8 mouse cellular contexts compared by ENCODE assay signal in the genomic region with DNA sequence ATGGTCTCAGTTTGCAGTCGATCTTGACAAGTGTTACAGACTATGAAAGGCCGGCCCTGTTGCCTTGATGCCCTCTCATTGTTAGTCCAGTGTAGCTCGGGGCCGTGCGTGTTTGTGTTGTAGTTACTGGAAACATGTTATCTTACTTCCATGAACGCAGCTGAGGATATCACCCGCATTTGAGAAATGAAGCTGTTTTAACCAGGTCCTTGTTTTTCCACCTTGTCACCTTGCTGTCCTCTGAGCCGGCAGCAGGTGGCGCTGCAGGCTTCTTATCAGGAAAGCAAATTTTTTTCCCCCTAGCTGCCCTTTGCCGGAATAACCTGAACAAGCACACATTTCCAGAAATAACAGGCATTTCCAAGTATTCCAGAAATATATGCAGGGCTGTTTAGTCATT.
DNase-seq lines count a peak whose midpoint lies in the region; ATAC-seq lines count a peak whose summit lies in the region.

No protein-coding gene starts in this region.

- 18% methylated on average over 10 of the region's 10 CpGs for WGBS in liver, embryonic 13.5 days (ENCODE audit: insufficient replicate concordance)

- peak; percentile 81 for ATAC-seq in granulocyte monocyte progenitor cell, adult 5-6 weeks (replicated peaks; ENCODE audit: poor library complexity, severe bottlenecking)
- no peak for ATAC-seq in liver, embryonic 13.5 days (ENCODE audit: low read depth)

- peak; percentile 14 for DNase-seq in CD4-positive helper T cell, adult 2 months (ENCODE audit: low read depth, low spot score)
- peak; percentile 25 for DNase-seq in adrenal gland, adult 8-10 months
- peak; percentile 86 for DNase-seq in embryo, embryonic 11 days
- DNase-seq in kidney, postnatal 10 days: peak; percentile 79
- peak; percentile 15 for DNase-seq in liver, embryonic 13.5 days
- peak; percentile 62 for DNase-seq in ovary, postnatal 14 days (ENCODE audit: low spot score)
- DNase-seq in urinary bladder, postnatal 4 days (ENCODE audit: low spot score in 2 of 2): peak; percentile 25 to 71

- no peaks in the 10 kb centered on the region for H3K9me3 ChIP-seq in liver, embryonic 13.5 days (replicated peaks)

- H3K4me2 ChIP-seq in liver, embryonic 13.5 days: no peak overlapping the region

- no peak overlapping the region for H3K4me3 ChIP-seq in liver, embryonic 13.5 days (replicated peaks)

- no peaks in the 10 kb centered on the region for H3K27me3 ChIP-seq in liver, embryonic 13.5 days

- H3K9ac ChIP-seq in liver, embryonic 13.5 days: no peak overlapping the region

- H3K4me1 ChIP-seq in liver, embryonic 13.5 days (replicated peaks): no peaks in the 10 kb centered on the region

- H3K27ac ChIP-seq in liver, embryonic 13.5 days: no peak overlapping the region

- H3K36me3 ChIP-seq in liver, embryonic 13.5 days: no peaks in the 10 kb centered on the region

Comparison
In these comparisons a context has a peak if more than half of its experiments do, and no peak if none do; other contexts are left out.
1. DNase-seq: peak in every context shown above with its lines; median percentile 86 in embryo, embryonic 11 days; 79 in kidney, postnatal 10 days; 62 in ovary, postnatal 14 days; 48 in urinary bladder, postnatal 4 days; 25 in adrenal gland, adult 8-10 months; 15 in liver, embryonic 13.5 days; 14 in CD4-positive helper T cell, adult 2 months.